Mouse (Mus musculus) brain, embryonic 14.5 days (tissue): ENCODE results near the gene Olfm1. TPM values are rescaled to one million over a fixed set of nuclear protein-coding genes. Genes with fewer than 3 reads are reported as not detected.

Experiments
- DNase-seq: peaks from one replicate; pipeline ENCODE4 v3.0.0-alpha.2; 2011; ENCODE audit warnings: low read depth
- CTCF ChIP-seq: fragments of 200-500 bp; IDR thresholded peaks from 2 replicates; pipeline ENCODE4 v1.5.1; 2012; ENCODE audit warnings: inconsistent platforms, mild to moderate bottlenecking, moderate library complexity, borderline replicate concordance; ENCODE audit not compliant: insufficient read depth, insufficient read length; ENCODE audit errors: extremely low read depth
- POLR2A ChIP-seq: fragments of 200-500 bp; IDR thresholded peaks from 2 replicates; pipeline ENCODE4 v1.6.1; 2012; ENCODE audit warnings: mild to moderate bottlenecking, inconsistent platforms, borderline replicate concordance; ENCODE audit not compliant: poor library complexity, insufficient read depth, insufficient read length, severe bottlenecking; ENCODE audit errors: extremely low read depth
- polyA plus RNA-seq: library from polyadenylated mRNA; depleted of rRNA; stranded (reverse); fragments of >200 nt; gene quantifications from 2 replicates; pipeline ENCODE4 v1.2.3, GENCODE M21; 2012

The Olfm1 gene
- polyA plus RNA-seq, 1 experiment: 383 TPM

DNA sequence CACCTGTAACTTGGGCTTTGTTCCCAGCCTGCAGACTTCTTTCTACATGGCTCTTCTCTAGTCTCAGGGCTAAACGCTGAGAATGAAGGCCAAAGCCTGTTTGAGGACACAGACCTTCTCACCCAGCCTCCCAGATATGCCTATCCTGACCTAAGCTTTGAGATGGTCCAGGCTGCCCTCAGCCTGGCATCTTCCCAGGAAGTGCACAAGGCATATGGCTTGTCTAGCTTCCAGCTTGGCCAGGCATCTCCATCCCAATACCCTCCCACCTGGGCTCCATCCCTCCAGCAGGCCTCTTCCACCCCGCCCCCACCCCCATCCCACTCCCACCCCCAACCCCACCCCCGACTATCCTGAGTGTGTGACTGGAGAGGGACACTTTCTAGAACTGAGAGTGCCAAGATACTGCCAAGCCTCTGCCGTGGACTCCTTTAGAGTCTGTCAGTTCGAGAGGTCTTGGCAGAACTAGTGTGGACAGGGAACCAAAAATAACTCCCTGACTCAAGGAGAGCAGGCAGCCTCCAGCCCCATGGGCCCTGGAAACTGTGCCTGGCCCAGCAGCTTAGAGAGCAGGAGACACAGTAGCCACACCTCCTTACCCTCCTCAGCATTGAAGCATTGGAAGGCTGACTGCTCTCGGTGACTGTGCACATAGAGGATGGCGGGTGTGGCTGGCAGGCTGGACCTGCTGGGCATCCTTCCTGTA is 26.0 kb downstream of the Olfm1 start:
- TF ChIP-seq CTCF: no peak
- TF ChIP-seq POLR2A: no peak
- DNase-seq: no peak

GRCm38 (mm10) chr2:28219625-28220024 is 26.8 kb downstream of the Olfm1 start:
- DNase-seq: no peak
- no peak for TF ChIP-seq POLR2A
- TF ChIP-seq CTCF: no peak

GRCm38 (mm10) chr2:28221803-28222202 is 29.0 kb downstream of the Olfm1 start:
- no peak for TF ChIP-seq CTCF
- no peak for TF ChIP-seq POLR2A
- DNase-seq: no peak

DNA sequence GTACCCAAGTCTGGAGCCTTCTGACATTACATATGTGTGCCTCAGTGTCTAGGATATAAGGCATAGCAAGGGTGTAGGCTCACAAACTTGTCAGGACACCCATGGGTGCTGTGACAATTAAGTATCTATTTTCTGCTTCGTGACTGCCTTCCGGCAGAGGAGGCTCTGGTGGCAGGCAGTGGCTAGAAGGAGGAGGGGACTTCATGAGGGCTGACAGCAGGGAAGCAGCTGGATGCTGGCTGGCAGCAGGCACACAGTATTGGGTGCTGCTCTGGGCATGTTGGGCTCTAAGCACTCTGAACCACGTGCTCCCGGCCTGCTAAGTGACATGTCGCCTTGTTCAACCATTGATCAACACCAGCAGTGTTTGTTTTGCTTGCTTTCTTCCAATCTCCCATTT is 32.0 kb downstream of the Olfm1 start:
- TF ChIP-seq POLR2A (no peak), CTCF (no peak)
- DNase-seq: no peak

- no peak for TF ChIP-seq POLR2A
- TF ChIP-seq CTCF: no peak
- no peak for DNase-seq
Observed at GRCm38 (mm10) chr2:28225906-28226305, 33.1 kb downstream of the Olfm1 start.

DNA sequence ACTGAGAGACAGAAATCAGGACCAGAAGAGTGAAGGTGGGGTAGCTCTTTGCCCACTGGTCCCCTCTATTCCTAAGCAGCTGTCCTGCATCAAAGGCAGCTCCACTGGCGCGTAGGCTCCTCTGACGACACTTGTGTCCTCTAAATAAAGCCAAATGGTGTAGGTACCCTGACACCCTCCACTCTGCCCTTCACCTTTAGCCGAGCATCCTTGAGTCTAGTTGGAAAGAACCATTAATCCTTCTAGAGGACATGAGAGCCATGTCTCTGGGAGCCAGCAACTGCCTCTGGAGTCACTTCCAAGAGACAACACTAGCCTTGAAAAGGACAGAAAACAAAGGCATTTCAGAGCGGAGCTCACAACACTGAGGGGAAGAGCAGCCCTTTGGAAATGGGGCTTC is 34.2 kb downstream of the Olfm1 start:
- TF ChIP-seq POLR2A (no peak), CTCF (no peak)
- no peak for DNase-seq

- TF ChIP-seq CTCF (no peak), POLR2A (no peak)
- peak; percentile 71 for DNase-seq
Observed at GRCm38 (mm10) chr2:28227589-28228191, 34.9 kb downstream of the Olfm1 start.

DNA sequence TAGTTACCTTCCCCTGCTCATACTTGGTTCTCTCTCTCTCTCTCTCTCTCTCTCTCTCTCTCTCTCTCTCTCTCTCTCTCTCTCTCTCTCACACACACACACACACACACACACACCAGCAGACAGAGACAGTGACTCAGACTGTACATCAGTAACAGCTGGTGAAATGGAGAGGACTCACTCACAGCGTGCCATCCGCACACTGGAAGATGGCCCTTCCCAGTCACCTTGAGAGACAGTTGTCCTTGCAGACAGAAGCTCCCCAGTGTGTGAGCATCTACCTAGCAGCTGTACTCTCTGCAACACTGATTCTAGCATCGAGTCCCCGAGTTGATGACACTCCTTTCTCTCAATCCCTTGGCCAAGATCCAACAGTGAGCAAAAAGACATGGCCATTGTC is 35.6 kb downstream of the Olfm1 start:
- DNase-seq: no peak
- TF ChIP-seq CTCF (no peak), POLR2A (no peak)

- DNase-seq: no peak
- no peak for TF ChIP-seq CTCF
- no peak for TF ChIP-seq POLR2A
Observed at GRCm38 (mm10) chr2:28235129-28235528, 42.3 kb downstream of the Olfm1 start.

- no peak for DNase-seq
- no peak for TF ChIP-seq CTCF
- TF ChIP-seq POLR2A: no peak
Observed at GRCm38 (mm10) chr2:28236447-28236846, 43.7 kb downstream of the Olfm1 start.

DNA sequence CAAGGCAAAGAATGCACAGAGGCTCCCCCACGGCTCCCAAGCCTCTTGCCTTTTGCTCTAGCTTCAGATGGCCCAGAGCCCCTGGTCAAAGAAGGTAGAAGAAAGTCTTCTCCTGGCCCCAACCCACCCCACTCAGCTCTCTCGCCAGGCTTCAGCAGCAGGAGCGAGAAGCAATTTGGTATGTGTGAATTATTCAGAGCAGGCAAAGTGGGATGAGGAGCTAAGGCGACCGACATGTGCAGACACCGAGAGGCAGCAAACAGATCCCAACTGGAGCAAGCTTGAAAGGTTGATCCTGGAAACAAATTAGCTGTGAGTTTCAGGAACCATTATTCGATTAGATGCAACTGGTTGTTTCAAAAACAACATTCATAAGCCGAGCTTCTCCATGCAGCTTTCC is 46.8 kb downstream of the Olfm1 start:
- TF ChIP-seq CTCF (no peak), POLR2A (no peak)
- no peak for DNase-seq

- DNase-seq: no peak
- TF ChIP-seq CTCF (no peak), POLR2A (no peak)
Observed at GRCm38 (mm10) chr2:28240920-28241319, 48.1 kb downstream of the Olfm1 start.
